Mouse (Mus musculus) R1 (cell line): Measurements from ENCODE around the gene Clybl.
A peak's percentile ranks its signal among the peaks of the same experiment; 100 is the strongest.

Experiments
- DNase-seq: peaks from one replicate; pipeline ENCODE4 v3.0.0-alpha.2; 2018; ENCODE audit warnings: low read depth, low spot score

Clybl gene

GRCm38 (mm10) chr14:122416166-122416771 lies 234.8 kb downstream of the Clybl start:
- peak; percentile 99 for DNase-seq

GRCm38 (mm10) chr14:122424441-122424840 lies 242.9 kb downstream of the Clybl start:
- no peak for DNase-seq

- DNase-seq = no peak
Measured at GRCm38 (mm10) chr14:122426529-122427203, 245.2 kb downstream of the Clybl start.

- DNase-seq = no peak
Measured at GRCm38 (mm10) chr14:122427204-122427560, 245.7 kb downstream of the Clybl start.

- no peak for DNase-seq
Measured at GRCm38 (mm10) chr14:122427654-122428053, 246.2 kb downstream of the Clybl start.

GRCm38 (mm10) chr14:122432558-122432957 lies 251.1 kb downstream of the Clybl start:
- DNase-seq = peak; percentile 65

- peak; percentile 90 for DNase-seq
Measured at GRCm38 (mm10) chr14:122434039-122434438, 252.5 kb downstream of the Clybl start.

GRCm38 (mm10) chr14:122436850-122437249 lies 255.3 kb downstream of the Clybl start:
- DNase-seq = no peak

GRCm38 (mm10) chr14:122449601-122450495 lies 268.3 kb downstream of the Clybl start:
- DNase-seq = peak; percentile 71

- DNase-seq = peak; percentile 57
Measured at GRCm38 (mm10) chr14:122450496-122451382, 269.2 kb downstream of the Clybl start, which contains the start of gene Gm5089. TSS of gene Gm5089 (minus strand) at chr14:122451115.

- DNase-seq = no peak
Measured at GRCm38 (mm10) chr14:122451551-122452145, 270.1 kb downstream of the Clybl start.
